Mouse (Mus musculus): ENCODE measurements around the gene Akain1.
A peak's percentile ranks its signal among the peaks of the same experiment; 100 is the strongest.

Gene Akain1

DNA sequence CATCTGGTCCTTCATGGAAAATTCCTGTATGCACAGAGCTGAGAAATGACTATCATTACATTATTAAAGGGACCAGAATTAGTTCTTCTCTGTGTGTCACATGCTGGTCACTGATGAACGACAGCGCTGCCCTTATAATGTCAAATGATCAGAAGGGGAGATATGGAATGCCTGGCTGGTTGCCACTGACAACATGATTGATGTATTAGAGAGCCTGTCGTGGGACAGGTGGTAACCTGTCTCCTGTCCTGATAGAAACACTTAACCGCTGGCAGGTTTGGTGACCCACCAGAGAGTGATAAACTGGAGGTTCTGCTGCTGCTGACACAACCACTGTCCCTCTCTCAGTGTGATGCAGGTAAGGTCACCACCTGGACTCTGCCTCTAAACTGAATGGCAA is 40.1 kb downstream of the Akain1 start:
- DNase-seq (ENCODE audit: low spot score): no peak

DNA sequence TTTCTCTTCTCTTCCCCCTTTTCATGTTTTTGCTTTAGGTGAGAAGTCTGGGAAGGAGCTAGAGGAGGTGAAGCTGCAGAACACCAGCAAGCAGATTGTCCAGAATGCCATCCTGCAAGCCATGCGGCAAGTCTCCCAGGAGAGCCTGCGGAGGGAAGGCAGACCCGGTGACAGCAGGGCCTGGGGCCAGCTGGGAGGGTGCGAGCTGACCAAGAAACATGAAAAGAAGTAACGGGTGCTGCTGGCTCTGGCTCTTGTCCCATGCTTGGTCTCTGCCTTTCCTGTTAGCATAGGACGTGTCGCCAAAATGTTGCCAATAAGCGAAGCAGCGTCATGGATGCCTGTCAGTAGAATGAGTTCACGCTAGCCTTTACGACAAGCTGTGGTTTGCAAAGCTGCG is 48.0 kb downstream of the Akain1 start:
- DNase-seq (ENCODE audit: low spot score): no peak

DNA sequence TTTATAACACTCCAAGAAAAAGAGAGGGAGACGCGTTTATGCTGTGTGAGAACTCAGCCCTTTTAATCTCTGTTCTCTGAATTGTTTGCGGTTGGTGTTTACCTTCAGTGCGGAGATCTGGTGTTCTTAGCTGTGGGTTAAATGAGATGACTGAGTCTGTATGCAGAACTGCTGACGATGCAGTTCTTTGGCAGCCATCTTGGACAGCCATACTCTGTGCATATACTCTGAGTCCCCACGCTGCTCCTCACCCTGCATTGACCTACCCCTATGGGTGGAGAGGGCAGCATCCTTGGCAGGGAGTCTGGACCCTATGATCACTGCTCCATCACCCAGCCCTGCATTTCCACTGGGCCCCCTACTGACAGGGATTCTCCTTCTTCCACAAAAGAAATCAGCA is 48.8 kb downstream of the Akain1 start:
- DNase-seq (ENCODE audit: low spot score): no peak

DNA sequence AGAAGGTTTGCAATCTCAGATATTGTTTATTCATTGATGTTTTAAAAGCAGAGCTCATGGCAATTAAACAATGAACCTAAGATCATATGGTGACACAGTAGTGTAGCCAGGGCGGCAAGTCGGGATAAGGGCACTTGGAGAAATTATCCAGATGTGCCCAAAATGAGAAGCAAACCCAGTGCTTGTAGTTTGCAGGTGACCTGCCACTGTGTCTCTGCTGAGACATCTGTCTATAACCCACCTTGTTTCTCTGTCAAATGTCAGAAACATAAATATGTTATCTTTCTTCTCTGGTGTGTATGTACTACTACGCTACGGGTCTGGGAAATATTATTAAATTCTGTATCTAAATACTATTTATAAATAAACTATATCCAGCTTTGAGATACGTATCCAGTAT is 49.7 kb downstream of the Akain1 start:
- DNase-seq (ENCODE audit: low spot score): no peak

DNA sequence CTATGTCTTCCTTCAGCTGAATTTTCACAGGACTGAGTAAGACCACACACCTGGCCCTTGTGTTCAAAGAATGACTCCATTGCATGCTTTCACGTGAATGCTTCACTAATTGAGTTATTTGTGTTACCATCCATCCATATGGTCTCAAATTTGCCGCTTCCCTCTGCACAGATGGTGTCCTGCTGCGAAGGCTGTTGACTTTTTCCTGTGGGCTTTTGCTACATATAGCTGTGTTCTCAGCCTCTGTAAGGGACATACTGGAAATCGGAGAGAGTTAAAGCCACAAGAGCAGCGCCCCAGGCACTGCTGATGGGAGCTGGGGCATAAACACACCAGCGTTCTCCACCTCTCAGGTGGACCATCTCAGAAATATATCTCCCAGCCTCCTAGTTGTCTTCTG is 53.2 kb downstream of the Akain1 start:
- peak; percentile 52 for DNase-seq (ENCODE audit: low spot score)

DNA sequence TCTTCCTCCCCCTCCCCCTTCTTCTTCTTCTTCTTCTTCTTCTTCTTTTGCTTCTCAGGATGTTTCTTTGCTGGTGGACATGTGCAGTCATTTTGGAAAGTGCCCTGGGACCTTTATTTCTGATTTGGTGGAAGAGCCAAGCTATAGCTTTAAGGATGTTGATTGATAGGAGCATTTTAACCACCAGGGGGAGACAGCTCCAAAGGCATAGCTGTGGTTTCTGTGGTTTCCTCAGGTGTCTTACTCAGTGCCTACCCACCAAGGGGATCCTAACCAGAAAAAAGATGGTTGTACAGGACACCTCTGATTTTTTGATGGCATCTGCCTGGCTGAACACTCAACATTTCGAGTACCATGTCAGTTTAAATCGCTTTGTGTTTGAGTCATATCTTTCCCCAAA is 56.4 kb downstream of the Akain1 start:
- peak; percentile 58 for DNase-seq (ENCODE audit: low spot score)

DNA sequence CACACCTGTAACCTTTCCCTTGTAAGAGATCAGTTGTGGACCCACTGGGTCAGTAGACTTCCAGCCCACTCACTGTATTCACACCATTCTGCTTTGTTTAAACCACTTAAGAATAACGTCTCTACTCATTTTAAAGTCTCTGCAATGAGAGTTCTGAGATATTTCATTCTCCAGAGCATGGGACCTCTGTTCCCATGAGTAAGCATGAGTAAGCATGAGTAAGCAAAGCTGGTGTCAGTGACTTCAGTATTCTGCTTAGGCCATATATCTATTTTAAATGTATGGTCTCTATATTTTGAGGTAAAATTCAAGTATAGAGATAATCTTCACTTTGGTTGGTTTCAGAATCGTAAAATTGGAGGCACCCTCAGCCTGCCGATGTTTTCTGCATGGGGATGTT is 57.0 kb downstream of the Akain1 start:
- DNase-seq (ENCODE audit: low spot score): no peak

DNA sequence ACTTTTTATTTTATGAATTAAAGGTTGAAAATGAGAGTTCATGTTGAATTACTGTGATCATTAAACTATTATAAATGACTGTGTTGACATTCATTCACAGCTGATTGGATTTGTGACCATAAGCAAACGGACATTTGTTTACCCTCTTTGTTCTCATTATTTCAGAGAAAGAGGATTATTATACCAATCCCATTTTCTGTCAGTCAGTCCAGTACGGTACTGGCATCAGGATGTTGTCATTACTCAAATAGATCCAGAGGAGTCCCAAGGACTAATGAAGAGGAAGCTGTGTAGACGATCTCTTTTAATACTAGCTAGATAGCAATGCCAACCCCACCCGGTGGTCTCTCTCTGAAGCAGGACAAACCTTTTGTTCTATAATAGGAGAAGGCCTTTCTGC is 58.2 kb downstream of the Akain1 start:
- peak; percentile 92 for DNase-seq (ENCODE audit: low spot score)

DNA sequence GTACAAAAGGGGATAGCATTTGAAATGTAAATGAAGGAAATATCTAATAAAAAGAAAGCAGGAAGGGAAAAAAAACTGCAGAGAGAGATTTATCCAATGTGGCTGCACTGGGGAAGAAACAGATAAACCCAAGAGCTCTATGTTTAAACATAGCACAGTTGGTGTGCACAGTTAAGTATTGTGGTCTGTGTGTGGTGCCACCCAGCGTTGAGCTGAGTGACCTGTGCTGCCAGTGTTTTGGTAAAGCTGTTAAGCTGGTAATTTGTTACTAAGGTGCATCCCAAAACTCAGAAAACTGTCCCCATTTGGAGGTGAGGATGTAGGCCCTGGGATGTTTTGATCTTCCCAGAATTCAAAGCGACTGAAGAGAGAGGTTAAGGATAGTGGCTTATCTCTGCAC is 59.8 kb downstream of the Akain1 start:
- no peak for DNase-seq (ENCODE audit: low spot score)

DNA sequence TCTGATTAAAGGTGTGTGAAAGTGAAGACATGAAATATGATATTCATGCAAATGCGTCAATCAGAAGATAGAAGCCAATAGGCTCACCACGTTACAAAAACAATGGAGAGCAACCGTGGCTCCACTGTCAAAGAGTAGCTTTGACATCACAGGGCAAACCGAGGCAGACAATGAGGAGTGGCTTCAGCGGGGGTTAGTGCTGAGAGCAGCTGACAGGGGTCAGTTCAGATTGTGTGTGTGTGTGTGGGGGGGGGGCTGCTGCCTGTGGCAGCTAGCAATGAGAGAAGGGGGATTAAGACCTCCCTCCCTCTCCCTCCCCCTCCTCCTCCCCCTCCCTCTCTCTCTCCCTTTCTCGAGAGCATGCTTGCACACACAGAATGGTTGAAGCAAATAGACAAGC is 60.3 kb downstream of the Akain1 start:
- peak; percentile 72 for DNase-seq (ENCODE audit: low spot score)

DNA sequence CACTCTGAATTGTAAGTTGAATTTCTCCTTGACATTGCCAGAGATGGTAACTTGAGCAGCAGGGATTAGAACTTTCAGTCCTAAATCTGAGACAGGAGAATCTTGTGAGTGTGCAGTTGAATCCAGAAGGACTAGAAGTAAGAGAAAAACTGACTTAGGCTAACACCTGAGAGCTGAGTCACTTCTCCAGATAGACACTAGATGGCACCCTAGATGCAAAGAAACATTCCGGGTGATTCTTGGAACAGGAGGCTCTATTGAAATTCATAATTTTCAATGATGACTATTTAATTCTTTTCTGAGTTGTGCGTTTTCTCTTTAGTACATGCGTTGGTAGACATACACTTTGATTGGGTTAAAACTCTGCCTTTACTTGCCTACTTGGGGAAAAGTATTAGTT is 66.9 kb downstream of the Akain1 start:
- peak; percentile 76 for DNase-seq (ENCODE audit: low spot score)

DNA sequence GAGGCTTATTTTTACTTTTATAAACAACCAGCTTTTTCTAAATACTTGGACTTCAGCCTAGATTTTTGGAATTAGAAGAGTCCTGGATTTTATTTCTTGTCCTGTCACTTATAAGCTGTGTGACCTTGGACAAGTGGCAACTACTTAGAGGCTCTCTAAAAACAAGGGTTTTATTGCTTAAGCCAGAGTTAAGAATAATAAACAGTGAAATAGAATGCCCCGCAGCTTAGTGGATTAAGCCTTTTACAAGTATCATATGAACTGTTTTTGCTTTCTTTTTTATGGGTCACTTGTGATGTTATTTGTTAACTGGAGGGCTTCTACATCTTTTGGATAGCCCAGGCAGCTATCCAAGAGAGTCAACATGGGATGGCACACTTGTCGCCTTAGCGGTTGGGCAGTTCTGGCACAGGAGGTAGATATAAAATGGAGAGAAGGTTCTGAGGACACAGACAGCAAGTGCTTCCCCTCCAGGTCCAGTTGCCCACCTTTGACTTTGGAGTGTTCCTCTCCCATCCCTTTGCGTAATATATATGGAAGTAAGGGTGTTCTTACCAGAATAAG is 77.3 kb downstream of the Akain1 start:
- no peak for DNase-seq (ENCODE audit: low spot score)

DNA sequence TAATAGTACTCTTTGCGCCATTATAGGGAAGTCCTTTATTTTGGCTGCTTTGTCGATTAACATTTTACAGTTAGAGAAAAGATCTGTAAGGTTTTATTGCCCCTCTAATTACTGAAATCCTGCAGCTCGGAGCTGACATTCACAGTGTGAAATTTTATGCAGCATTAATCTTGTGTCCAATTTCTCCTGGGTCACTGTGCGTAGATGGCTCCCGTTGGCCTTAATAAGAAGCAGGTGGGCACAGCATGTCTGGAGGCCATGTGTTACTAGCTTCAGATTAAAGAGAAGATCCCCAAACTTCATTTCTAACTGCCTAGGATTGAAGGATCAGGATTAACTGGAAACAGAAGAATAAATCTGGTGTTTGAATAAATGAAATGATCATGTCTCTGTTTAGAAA is 92.3 kb downstream of the Akain1 start:
- DNase-seq (ENCODE audit: low spot score): peak; percentile 27

Data from retina, embryonic 14.5 days (tissue).